Mouse (Mus musculus): Measurements from ENCODE around the gene St5. TPM values are rescaled to one million over a fixed set of nuclear protein-coding genes. Genes with fewer than 3 reads are reported as not detected.

Gene St5
- polyA plus RNA-seq, 1 experiment, result 21.7 TPM

- H3K4me1 ChIP-seq (replicated peaks; ENCODE audit: control insufficient read depth, insufficient read depth, low read length), result peaks cover 3% of the 10 kb centered on the region
- no peak for TF ChIP-seq CTCF (IDR thresholded peaks at IDR 0.05; ENCODE audit: borderline replicate concordance, control insufficient read depth, extremely low read depth, insufficient read depth, low read length, poor library complexity)
- no peak for TF ChIP-seq POLR2A (IDR thresholded peaks at IDR 0.05; ENCODE audit: control insufficient read depth, extremely low read depth, insufficient read depth, low read length, poor library complexity)
- peak overlapping the region; percentile 79; the same call in 1 of the 2 replicates for H3K27ac ChIP-seq (ENCODE audit: control insufficient read depth, insufficient read depth, low read length)
- no peaks in the 10 kb centered on the region for H3K27me3 ChIP-seq (ENCODE audit: control insufficient read depth, insufficient read depth, low read length)
- peaks cover 47% of the 10 kb centered on the region for H3K36me3 ChIP-seq (ENCODE audit: control insufficient read depth, insufficient read depth, low read length)
- no peak for DNase-seq
- no peak overlapping the region for H3K4me3 ChIP-seq (ENCODE audit: control insufficient read depth, insufficient read depth, low read length)
- WGBS, result 56% methylated on average over 1 of the region's 1 CpGs
Measured at GRCm38 (mm10) chr7:109741060-109741459, 37.7 kb upstream of the St5 start.

- 94% methylated on average over 5 of the region's 5 CpGs for WGBS
- no peak overlapping the region for H3K27ac ChIP-seq (ENCODE audit: control insufficient read depth, insufficient read depth, low read length)
- H3K36me3 ChIP-seq (ENCODE audit: control insufficient read depth, insufficient read depth, low read length), result peaks cover 53% of the 10 kb centered on the region
Measured at GRCm38 (mm10) chr7:109739822-109740370, 36.5 kb upstream of the St5 start.

GRCm38 (mm10) chr7:109734806-109735205 lies 31.4 kb upstream of the St5 start:
- Histone ChIP-seq H3K27ac (ENCODE audit: control insufficient read depth, insufficient read depth, low read length) (no peak overlapping the region), H3K4me3 (ENCODE audit: control insufficient read depth, insufficient read depth, low read length) (no peak overlapping the region), H3K4me1 (replicated peaks; ENCODE audit: control insufficient read depth, insufficient read depth, low read length) (no peaks in the 10 kb centered on the region), H3K27me3 (ENCODE audit: control insufficient read depth, insufficient read depth, low read length) (no peaks in the 10 kb centered on the region), H3K36me3 (ENCODE audit: control insufficient read depth, insufficient read depth, low read length) (peaks cover 29% of the 10 kb centered on the region)
- 94% methylated on average over 4 of the region's 4 CpGs for WGBS
- DNase-seq, result no peak
- TF ChIP-seq CTCF (IDR thresholded peaks at IDR 0.05; ENCODE audit: borderline replicate concordance, control insufficient read depth, extremely low read depth, insufficient read depth, low read length, poor library complexity), result no peak
- no peak for TF ChIP-seq POLR2A (IDR thresholded peaks at IDR 0.05; ENCODE audit: control insufficient read depth, extremely low read depth, insufficient read depth, low read length, poor library complexity)

More at GRCm38 (mm10) chr7:109739822-109740370, 36.5 kb upstream of the St5 start:
- Histone ChIP-seq H3K27me3 (ENCODE audit: control insufficient read depth, insufficient read depth, low read length) (no peaks in the 10 kb centered on the region), H3K4me1 (replicated peaks; ENCODE audit: control insufficient read depth, insufficient read depth, low read length) (peaks cover 3% of the 10 kb centered on the region), H3K4me3 (ENCODE audit: control insufficient read depth, insufficient read depth, low read length) (no peak overlapping the region)
- TF ChIP-seq CTCF (IDR thresholded peaks at IDR 0.05; ENCODE audit: borderline replicate concordance, control insufficient read depth, extremely low read depth, insufficient read depth, low read length, poor library complexity), result no peak
- no peak for DNase-seq

GRCm38 (mm10) chr7:109731626-109732025 lies 28.2 kb upstream of the St5 start, which contains the start of gene Ascl3:
Gene Ascl3, minus strand, starts transcription at chr7:109731726.
- DNase-seq, result no peak
- WGBS, result 95% methylated on average over 5 of the region's 5 CpGs
- Histone ChIP-seq H3K27ac (ENCODE audit: control insufficient read depth, insufficient read depth, low read length) (no peak within 1 kb of the TSS), H3K4me3 (ENCODE audit: control insufficient read depth, insufficient read depth, low read length) (no peak within 1 kb of the TSS), H3K4me1 (replicated peaks; ENCODE audit: control insufficient read depth, insufficient read depth, low read length) (no peaks in the 10 kb centered on the region), H3K36me3 (ENCODE audit: control insufficient read depth, insufficient read depth, low read length) (peaks cover 15% of the 10 kb centered on the region), H3K27me3 (ENCODE audit: control insufficient read depth, insufficient read depth, low read length) (no peaks in the 10 kb centered on the region)
- TF ChIP-seq POLR2A (IDR thresholded peaks at IDR 0.05; ENCODE audit: control insufficient read depth, extremely low read depth, insufficient read depth, low read length, poor library complexity) (no peak), CTCF (IDR thresholded peaks at IDR 0.05; ENCODE audit: borderline replicate concordance, control insufficient read depth, extremely low read depth, insufficient read depth, low read length, poor library complexity) (no peak)

GRCm38 (mm10) chr7:109723697-109724096 lies 20.3 kb upstream of the St5 start, which contains the start of gene BC051019:
Gene BC051019, minus strand, starts transcription at chr7:109723850.
- Histone ChIP-seq H3K4me1 (replicated peaks; ENCODE audit: control insufficient read depth, insufficient read depth, low read length) (peaks cover 3% of the 10 kb centered on the region), H3K36me3 (ENCODE audit: control insufficient read depth, insufficient read depth, low read length) (no peaks in the 10 kb centered on the region), H3K27me3 (ENCODE audit: control insufficient read depth, insufficient read depth, low read length) (no peaks in the 10 kb centered on the region), H3K4me3 (ENCODE audit: control insufficient read depth, insufficient read depth, low read length) (no peak within 1 kb of the TSS), H3K27ac (ENCODE audit: control insufficient read depth, insufficient read depth, low read length) (no peak within 1 kb of the TSS)
- TF ChIP-seq POLR2A (IDR thresholded peaks at IDR 0.05; ENCODE audit: control insufficient read depth, extremely low read depth, insufficient read depth, low read length, poor library complexity) (no peak), CTCF (IDR thresholded peaks at IDR 0.05; ENCODE audit: borderline replicate concordance, control insufficient read depth, extremely low read depth, insufficient read depth, low read length, poor library complexity) (no peak)
- no peak for DNase-seq
- WGBS, result 96% methylated on average over 5 of the region's 5 CpGs

- peaks cover 3% of the 10 kb centered on the region for H3K4me1 ChIP-seq (replicated peaks; ENCODE audit: control insufficient read depth, insufficient read depth, low read length)
- H3K4me3 ChIP-seq (ENCODE audit: control insufficient read depth, insufficient read depth, low read length), result no peak overlapping the region
- H3K27ac ChIP-seq (ENCODE audit: control insufficient read depth, insufficient read depth, low read length), result no peak overlapping the region
- TF ChIP-seq CTCF (IDR thresholded peaks at IDR 0.05; ENCODE audit: borderline replicate concordance, control insufficient read depth, extremely low read depth, insufficient read depth, low read length, poor library complexity), result no peak
- WGBS, result 98% methylated on average over 8 of the region's 8 CpGs
- H3K36me3 ChIP-seq (ENCODE audit: control insufficient read depth, insufficient read depth, low read length), result no peaks in the 10 kb centered on the region
- no peaks in the 10 kb centered on the region for H3K27me3 ChIP-seq (ENCODE audit: control insufficient read depth, insufficient read depth, low read length)
- DNase-seq, result no peak
Measured at GRCm38 (mm10) chr7:109723114-109723513, 19.7 kb upstream of the St5 start.

- no peaks in the 10 kb centered on the region for H3K27me3 ChIP-seq (ENCODE audit: control insufficient read depth, insufficient read depth, low read length)
- no peak for DNase-seq
- peaks cover 3% of the 10 kb centered on the region for H3K4me1 ChIP-seq (replicated peaks; ENCODE audit: control insufficient read depth, insufficient read depth, low read length)
- H3K27ac ChIP-seq (ENCODE audit: control insufficient read depth, insufficient read depth, low read length), result no peak overlapping the region
- H3K36me3 ChIP-seq (ENCODE audit: control insufficient read depth, insufficient read depth, low read length), result no peaks in the 10 kb centered on the region
- TF ChIP-seq CTCF (IDR thresholded peaks at IDR 0.05; ENCODE audit: borderline replicate concordance, control insufficient read depth, extremely low read depth, insufficient read depth, low read length, poor library complexity) (no peak), POLR2A (IDR thresholded peaks at IDR 0.05; ENCODE audit: control insufficient read depth, extremely low read depth, insufficient read depth, low read length, poor library complexity) (no peak)
- WGBS, result 98% methylated on average over 2 of the region's 2 CpGs
- H3K4me3 ChIP-seq (ENCODE audit: control insufficient read depth, insufficient read depth, low read length), result no peak overlapping the region
Measured at GRCm38 (mm10) chr7:109722618-109723017, 19.2 kb upstream of the St5 start.
